In the genomic region with DNA sequence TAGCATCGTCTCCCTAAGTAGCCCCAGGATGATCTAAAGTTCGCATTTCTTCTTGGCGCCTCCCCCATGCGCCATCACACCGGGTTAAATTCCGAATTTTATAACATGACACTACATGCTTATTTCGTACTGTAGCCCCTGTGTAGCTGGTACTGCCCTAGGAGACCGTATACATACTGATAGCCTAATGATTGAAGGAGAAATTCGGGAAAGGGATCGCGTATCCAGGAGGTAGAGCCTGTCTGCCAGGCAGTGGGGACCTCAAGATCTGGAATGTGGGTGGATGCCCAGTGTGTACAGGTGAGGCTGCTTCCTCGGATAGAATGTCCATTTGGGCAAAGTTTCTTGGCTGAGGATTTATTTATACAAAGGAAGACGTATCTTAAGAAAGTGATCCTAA, we compare ENCODE assay signal across 8 mouse cellular contexts. TPM values are rescaled to one million over a fixed set of nuclear protein-coding genes. Genes with fewer than 3 reads are reported as not detected.
DNase-seq lines count a peak whose midpoint lies in the region; ATAC-seq lines count a peak whose summit lies in the region.

No protein-coding gene starts in this region.

- peak overlapping the region; percentile 78 for H3K4me2 ChIP-seq in kidney, embryonic 14.5 days (replicated peaks; ENCODE audit: low read depth, low read length)
- peak overlapping the region; percentile 74 for H3K4me2 ChIP-seq in embryonic facial prominence, embryonic 12.5 days (replicated peaks)
- H3K4me2 ChIP-seq in intestine, embryonic 14.5 days (ENCODE audit: low read length), result peak overlapping the region; percentile 66
- peak overlapping the region; percentile 82 for H3K4me2 ChIP-seq in midbrain, embryonic 16.5 days (ENCODE audit: low read length)

- DNase-seq in kidney, postnatal 36 days, result no peak
- no peak for DNase-seq in intestine, embryonic 14.5 days (ENCODE audit: low spot score)
- no peak for DNase-seq in testis, postnatal 14 days (ENCODE audit: low spot score)
- DNase-seq in cerebellum, adult 11 months, result no peak

- peaks cover 28% of the 10 kb centered on the region for H3K36me3 ChIP-seq in kidney, embryonic 14.5 days (ENCODE audit: control insufficient read depth, insufficient read depth, low read length)
- H3K36me3 ChIP-seq in embryonic facial prominence, embryonic 12.5 days, result peaks cover 24% of the 10 kb centered on the region
- H3K36me3 ChIP-seq in intestine, embryonic 14.5 days (ENCODE audit: control insufficient read depth, insufficient read depth, low read length), result peaks cover 27% of the 10 kb centered on the region
- H3K36me3 ChIP-seq in midbrain, embryonic 16.5 days (ENCODE audit: control insufficient read depth, insufficient read depth, low read length), result peaks cover 9% of the 10 kb centered on the region

- peak overlapping the region; percentile 78 for H3K27ac ChIP-seq in kidney, embryonic 14.5 days (ENCODE audit: low read depth, low read length)
- H3K27ac ChIP-seq in embryonic facial prominence, embryonic 12.5 days, result peak overlapping the region; percentile 72
- H3K27ac ChIP-seq in intestine, embryonic 14.5 days (ENCODE audit: low read depth), result peak overlapping the region; percentile 49; the same call in 1 of the 2 replicates
- H3K27ac ChIP-seq in midbrain, embryonic 16.5 days (ENCODE audit: low read length), result peak overlapping the region; percentile 89; the same call in 1 of the 2 replicates

- H3K27me3 ChIP-seq in kidney, embryonic 14.5 days (ENCODE audit: control insufficient read depth, insufficient read depth, low read length), result no peaks in the 10 kb centered on the region
- no peaks in the 10 kb centered on the region for H3K27me3 ChIP-seq in embryonic facial prominence, embryonic 12.5 days
- no peaks in the 10 kb centered on the region for H3K27me3 ChIP-seq in intestine, embryonic 14.5 days (replicated peaks; ENCODE audit: control insufficient read depth, insufficient read depth, low read length)
- no peaks in the 10 kb centered on the region for H3K27me3 ChIP-seq in midbrain, embryonic 16.5 days (ENCODE audit: control insufficient read depth, insufficient read depth, low read depth, low read length)

- no peaks in the 10 kb centered on the region for H3K9me3 ChIP-seq in kidney, embryonic 14.5 days (ENCODE audit: control insufficient read depth, low read length)
- no peaks in the 10 kb centered on the region for H3K9me3 ChIP-seq in embryonic facial prominence, embryonic 12.5 days
- no peaks in the 10 kb centered on the region for H3K9me3 ChIP-seq in intestine, embryonic 14.5 days (ENCODE audit: control insufficient read depth, low read length)
- no peaks in the 10 kb centered on the region for H3K9me3 ChIP-seq in midbrain, embryonic 16.5 days (replicated peaks; ENCODE audit: control insufficient read depth, low read length, poor library complexity, severe bottlenecking)

- peak overlapping the region; percentile 93 for H3K4me3 ChIP-seq in kidney, embryonic 14.5 days (ENCODE audit: low read length)
- H3K4me3 ChIP-seq in embryonic facial prominence, embryonic 12.5 days, result peak overlapping the region; percentile 96
- H3K4me3 ChIP-seq in intestine, embryonic 14.5 days (ENCODE audit: low read depth, low read length), result peak overlapping the region; percentile 92
- H3K4me3 ChIP-seq in midbrain, embryonic 16.5 days (ENCODE audit: low read depth, low read length), result peak overlapping the region; percentile 72

- peaks cover 17% of the 10 kb centered on the region for H3K4me1 ChIP-seq in kidney, embryonic 14.5 days (ENCODE audit: control insufficient read depth, insufficient read depth, low read length)
- H3K4me1 ChIP-seq in embryonic facial prominence, embryonic 12.5 days, result peaks cover 22% of the 10 kb centered on the region
- H3K4me1 ChIP-seq in intestine, embryonic 14.5 days (replicated peaks; ENCODE audit: control insufficient read depth, insufficient read depth, low read length), result peaks cover 22% of the 10 kb centered on the region
- H3K4me1 ChIP-seq in midbrain, embryonic 16.5 days (ENCODE audit: control insufficient read depth, insufficient read depth, low read length), result peaks cover 18% of the 10 kb centered on the region

- WGBS in kidney, embryonic 14.5 days, result 19% methylated on average over 13 of the region's 13 CpGs
- WGBS in embryonic facial prominence, embryonic 12.5 days, result 24% methylated on average over 13 of the region's 13 CpGs
- WGBS in intestine, embryonic 14.5 days, result 19% methylated on average over 13 of the region's 13 CpGs
- 31% methylated on average over 13 of the region's 13 CpGs for WGBS in midbrain, embryonic 16.5 days

- ATAC-seq in kidney, embryonic 14.5 days (ENCODE audit: low FRiP score, low TSS enrichment), result no peak
- ATAC-seq in embryonic facial prominence, embryonic 12.5 days (ENCODE audit: insufficient number of reproducible peaks, insufficient read depth, low FRiP score, low TSS enrichment), result no peak
- ATAC-seq in intestine, embryonic 14.5 days (replicated peaks; ENCODE audit: low FRiP score, low TSS enrichment, low read depth), result no peak
- ATAC-seq in midbrain, embryonic 16.5 days, result 0 out of 2 replicates have a peak, but pooled peaks have one; percentile 0
- no peak for ATAC-seq in monocyte, adult 5-6 weeks (replicated peaks; ENCODE audit: insufficient number of reproducible peaks, low FRiP score, low TSS enrichment, poor library complexity, severe bottlenecking)

- peak overlapping the region; percentile 60; the same call in 1 of the 2 replicates for H3K9ac ChIP-seq in kidney, embryonic 14.5 days (ENCODE audit: low read depth, low read length)
- peak overlapping the region; percentile 62 for H3K9ac ChIP-seq in embryonic facial prominence, embryonic 12.5 days
- H3K9ac ChIP-seq in intestine, embryonic 14.5 days (ENCODE audit: low read length), result peak overlapping the region; percentile 42
- peak overlapping the region; percentile 73 for H3K9ac ChIP-seq in midbrain, embryonic 16.5 days (ENCODE audit: low read depth, low read length)

RNA-seq across cellular contexts. Expression of a gene that starts 0.8 kb away (rescaled TPM):
- polyA plus RNA-seq in kidney, embryonic 14.5 days (2014; fragmentation: Nextera tagmentation; extraction: Ambion mirVana), result 1,720 and 2,039 TPM in 2 replicates
- polyA plus RNA-seq in embryonic facial prominence, embryonic 12.5 days (2016; fragmentation: Nextera tagmentation; extraction: Ambion mirVana), result 1,589 and 1,712 TPM in 2 replicates
- polyA plus RNA-seq in intestine, embryonic 14.5 days (2014; fragmentation: Nextera tagmentation; extraction: Ambion mirVana), result 1,564 and 1,605 TPM in 2 replicates
- 1,084 and 1,126 TPM in 2 replicates for polyA plus RNA-seq in midbrain, embryonic 16.5 days (2015; fragmentation: Nextera tagmentation; extraction: Ambion mirVana)
- total RNA-seq in monocyte, adult 5-6 weeks (2017), result 110 to 176 TPM (median 141 TPM) in 3 replicates

RNA-seq across cellular contexts. Expression of a gene that starts 22.1 kb away (rescaled TPM):
- polyA plus RNA-seq in kidney, embryonic 14.5 days (2014; fragmentation: Nextera tagmentation; extraction: Ambion mirVana), result 39.7 and 58.8 TPM in 2 replicates
- 45.5 and 46.2 TPM in 2 replicates for polyA plus RNA-seq in embryonic facial prominence, embryonic 12.5 days (2016; fragmentation: Nextera tagmentation; extraction: Ambion mirVana)
- polyA plus RNA-seq in intestine, embryonic 14.5 days (2014; fragmentation: Nextera tagmentation; extraction: Ambion mirVana), result 54.4 and 57.6 TPM in 2 replicates
- polyA plus RNA-seq in midbrain, embryonic 16.5 days (2015; fragmentation: Nextera tagmentation; extraction: Ambion mirVana), result 52.8 and 56.1 TPM in 2 replicates
- 41.4 to 45.3 TPM (median 44.4 TPM) in 3 replicates for total RNA-seq in monocyte, adult 5-6 weeks (2017)

RNA-seq across cellular contexts. Expression of a gene that starts 25.4 kb away (rescaled TPM):
- polyA plus RNA-seq in kidney, embryonic 14.5 days (2014; fragmentation: Nextera tagmentation; extraction: Ambion mirVana), result 320 and 334 TPM in 2 replicates
- polyA plus RNA-seq in embryonic facial prominence, embryonic 12.5 days (2016; fragmentation: Nextera tagmentation; extraction: Ambion mirVana), result 418 and 420 TPM in 2 replicates
- polyA plus RNA-seq in intestine, embryonic 14.5 days (2014; fragmentation: Nextera tagmentation; extraction: Ambion mirVana), result 226 and 231 TPM in 2 replicates
- polyA plus RNA-seq in midbrain, embryonic 16.5 days (2015; fragmentation: Nextera tagmentation; extraction: Ambion mirVana), result 118 and 132 TPM in 2 replicates
- total RNA-seq in monocyte, adult 5-6 weeks (2017), result 62.5 to 83.1 TPM (median 79.3 TPM) in 3 replicates

RNA-seq across cellular contexts. Expression of a gene that starts 28.9 kb away (rescaled TPM):
- 81.9 TPM in 2 replicates for polyA plus RNA-seq in kidney, embryonic 14.5 days (2014; fragmentation: Nextera tagmentation; extraction: Ambion mirVana)
- polyA plus RNA-seq in embryonic facial prominence, embryonic 12.5 days (2016; fragmentation: Nextera tagmentation; extraction: Ambion mirVana), result 184 and 187 TPM in 2 replicates
- 67.5 and 69.6 TPM in 2 replicates for polyA plus RNA-seq in intestine, embryonic 14.5 days (2014; fragmentation: Nextera tagmentation; extraction: Ambion mirVana)
- 172 and 176 TPM in 2 replicates for polyA plus RNA-seq in midbrain, embryonic 16.5 days (2015; fragmentation: Nextera tagmentation; extraction: Ambion mirVana)
- total RNA-seq in monocyte, adult 5-6 weeks (2017), result 58.1 to 134 TPM (median 61.2 TPM) in 3 replicates

RNA-seq across cellular contexts. Expression of a gene that starts 39.4 kb away (rescaled TPM):
- polyA plus RNA-seq in kidney, embryonic 14.5 days (2014; fragmentation: Nextera tagmentation; extraction: Ambion mirVana), result 35.8 and 36.9 TPM in 2 replicates
- polyA plus RNA-seq in embryonic facial prominence, embryonic 12.5 days (2016; fragmentation: Nextera tagmentation; extraction: Ambion mirVana), result 29.0 and 30.0 TPM in 2 replicates
- polyA plus RNA-seq in intestine, embryonic 14.5 days (2014; fragmentation: Nextera tagmentation; extraction: Ambion mirVana), result 33.7 and 40.2 TPM in 2 replicates
- polyA plus RNA-seq in midbrain, embryonic 16.5 days (2015; fragmentation: Nextera tagmentation; extraction: Ambion mirVana), result 37.8 and 43.5 TPM in 2 replicates
- 4.9 to 7.6 TPM (median 5.8 TPM) in 3 replicates for total RNA-seq in monocyte, adult 5-6 weeks (2017)
